ENCODE assay signal across 10 mouse cellular contexts in genomic region chr6:97506141-97506650, GRCm38 (mm10).
DNase-seq lines count a peak whose midpoint lies in the region; ATAC-seq and TF ChIP-seq lines count a peak whose summit lies in the region.
"Had no signal": no experiment of that assay in that cellular context is flagged by ENCODE, and none has a peak within 500 bp of the region (broad histone marks: within the 10 kb centered on the region; RNA-seq: fewer than 3 reads in every experiment).

No protein-coding gene starts in this region.

- no peaks in the 10 kb centered on the region for H3K36me3 ChIP-seq in hindbrain, embryonic 15.5 days
- no peaks in the 10 kb centered on the region for H3K36me3 ChIP-seq in hindbrain, embryonic 11.5 days (ENCODE audit: control insufficient read depth, insufficient read depth, low read length)
- H3K36me3 ChIP-seq in limb, embryonic 14.5 days (ENCODE audit: control insufficient read depth, insufficient read depth, low read length): no peaks in the 10 kb centered on the region
- H3K36me3 ChIP-seq: limb, embryonic 12.5 days had no signal

- no peak overlapping the region for H3K9ac ChIP-seq in hindbrain, embryonic 15.5 days
- H3K9ac ChIP-seq in hindbrain, embryonic 11.5 days (ENCODE audit: low read depth, low read length): no peak overlapping the region
- H3K9ac ChIP-seq in limb, embryonic 14.5 days (ENCODE audit: low read depth, low read length, severe bottlenecking): no peak overlapping the region
- H3K9ac ChIP-seq: limb, embryonic 12.5 days had no signal

- no peak for TF ChIP-seq POLR2A in limb, embryonic 14.5 days (IDR thresholded peaks at IDR 0.05; ENCODE audit: borderline replicate concordance, extremely low read depth, insufficient read depth, insufficient read length)

- 39% methylated on average over 15 of the region's 15 CpGs for WGBS in hindbrain, embryonic 15.5 days
- 65% methylated on average over 15 of the region's 15 CpGs for WGBS in hindbrain, embryonic 11.5 days
- 11% methylated on average over 15 of the region's 15 CpGs for WGBS in limb, embryonic 14.5 days

- ATAC-seq in hindbrain, embryonic 15.5 days (ENCODE audit: low FRiP score, low read depth): peak; percentile 89
- no peak for ATAC-seq in hindbrain, embryonic 11.5 days (ENCODE audit: low FRiP score)
- ATAC-seq in limb, embryonic 14.5 days (ENCODE audit: low FRiP score, low read depth): peak; percentile 88
- ATAC-seq: Patski had no signal

- no peak overlapping the region for H3K27ac ChIP-seq in hindbrain, embryonic 15.5 days (replicated peaks)
- no peak overlapping the region for H3K27ac ChIP-seq in hindbrain, embryonic 11.5 days (ENCODE audit: low read depth, low read length)
- H3K27ac ChIP-seq in limb, embryonic 14.5 days (replicated peaks; ENCODE audit: low read depth, low read length): no peak overlapping the region
- H3K27ac ChIP-seq: limb, embryonic 12.5 days had no signal

- H3K27me3 ChIP-seq in hindbrain, embryonic 15.5 days: no peaks in the 10 kb centered on the region
- no peaks in the 10 kb centered on the region for H3K27me3 ChIP-seq in hindbrain, embryonic 11.5 days (ENCODE audit: control insufficient read depth, insufficient read depth, low read length)
- H3K27me3 ChIP-seq in limb, embryonic 14.5 days (ENCODE audit: control insufficient read depth, insufficient read depth, low read length): no peaks in the 10 kb centered on the region
- H3K27me3 ChIP-seq: limb, embryonic 12.5 days; Patski had no signal

- peak overlapping the region; percentile 18; the same call in 1 of the 2 replicates for H3K4me2 ChIP-seq in hindbrain, embryonic 15.5 days
- no peak overlapping the region for H3K4me2 ChIP-seq in hindbrain, embryonic 11.5 days (replicated peaks; ENCODE audit: low read depth, low read length)
- peak overlapping the region; percentile 16; the same call in 1 of the 2 replicates for H3K4me2 ChIP-seq in limb, embryonic 14.5 days (replicated peaks; ENCODE audit: low read depth, low read length, severe bottlenecking)
- H3K4me2 ChIP-seq: limb, embryonic 12.5 days had no signal

- H3K4me1 ChIP-seq in hindbrain, embryonic 15.5 days (replicated peaks): peaks cover 12% of the 10 kb centered on the region
- H3K4me1 ChIP-seq in hindbrain, embryonic 11.5 days (replicated peaks; ENCODE audit: control insufficient read depth, insufficient read depth, low read length): no peaks in the 10 kb centered on the region
- H3K4me1 ChIP-seq in limb, embryonic 14.5 days (ENCODE audit: control insufficient read depth, insufficient read depth, low read length): peaks cover 20% of the 10 kb centered on the region

- no peak overlapping the region for H3K4me3 ChIP-seq in hindbrain, embryonic 15.5 days
- no peak overlapping the region for H3K4me3 ChIP-seq in hindbrain, embryonic 11.5 days (ENCODE audit: low read depth, low read length)
- H3K4me3 ChIP-seq in limb, embryonic 14.5 days (replicated peaks; ENCODE audit: low read length): no peak overlapping the region
- H3K4me3 ChIP-seq: limb, embryonic 12.5 days had no signal

- DNase-seq in hindbrain, embryonic 11.5 days (ENCODE audit: low spot score): no peak
- DNase-seq in cerebellum, adult 8-10 months: peak; percentile 15
- DNase-seq in gastrocnemius, postnatal 4 days (ENCODE audit: low spot score in 2 of 2): peak; percentile 53 to 75
- peak; percentile 80 for DNase-seq in kidney, adult 18-20 months
- DNase-seq in limb, embryonic 14.5 days (ENCODE audit: low spot score): peak; percentile 92
- DNase-seq in right cerebral cortex, postnatal 10 days (ENCODE audit: low spot score in 2 of 2): peak; percentile 85 to 86
- DNase-seq in spleen, postnatal 10 days (ENCODE audit: low spot score in 2 of 2): no peak

- no peaks in the 10 kb centered on the region for H3K9me3 ChIP-seq in hindbrain, embryonic 15.5 days
- no peaks in the 10 kb centered on the region for H3K9me3 ChIP-seq in hindbrain, embryonic 11.5 days (ENCODE audit: control insufficient read depth, low read length)
- H3K9me3 ChIP-seq in limb, embryonic 14.5 days (ENCODE audit: control insufficient read depth, low read length): no peaks in the 10 kb centered on the region
- H3K9me3 ChIP-seq: limb, embryonic 12.5 days had no signal

Comparison
In these comparisons a context has a peak if more than half of its experiments do, and no peak if none do; other contexts are left out.
1. DNase-seq: peak in cerebellum, adult 8-10 months (single experiment), gastrocnemius, postnatal 4 days (2 of 2), kidney, adult 18-20 months (single experiment), limb, embryonic 14.5 days (single experiment) and right cerebral cortex, postnatal 10 days (2 of 2); none in hindbrain, embryonic 11.5 days (single experiment) and spleen, postnatal 10 days (0 of 2).